Mouse (Mus musculus) forebrain, embryonic 14.5 days (tissue): Measurements from ENCODE around the gene Phyh. TPM values are rescaled to one million over a fixed set of nuclear protein-coding genes. Genes with fewer than 3 reads are reported as not detected.

Experiments
- ATAC-seq: fragments of 200-750 bp; cut with Nextera tagmentation; 2 replicates; pipeline ENCODE4 v1.8.0; 2017; ENCODE audit warnings: mild to moderate bottlenecking, moderate library complexity
- DNase-seq: peaks from one replicate; pipeline ENCODE4 v3.0.0-alpha.2; 2015; ENCODE audit warnings: low spot score
- H3K27ac ChIP-seq: fragments of 300-500 bp; sonication (generic); 2 replicates; pipeline ENCODE4 v1.5.1; 2014; ENCODE audit warnings: low read depth, mild to moderate bottlenecking, control low read depth, low read length, moderate library complexity
- H3K27me3 ChIP-seq: fragments of 300-500 bp; sonication (generic); replicated peaks from 2 replicates; pipeline ENCODE4 v1.6.1; 2014; ENCODE audit warnings: low read length, control low read depth, mixed read lengths; ENCODE audit not compliant: control insufficient read depth, insufficient read depth
- H3K36me3 ChIP-seq: fragments of 300-500 bp; sonication (generic); 2 replicates; pipeline ENCODE4 v1.6.1; 2014; ENCODE audit warnings: low read length, control low read depth; ENCODE audit not compliant: control insufficient read depth, insufficient read depth
- H3K4me1 ChIP-seq: fragments of 300-500 bp; sonication (generic); 2 replicates; pipeline ENCODE4 v1.6.1; 2014; ENCODE audit warnings: antibody characterized with exemption, low read length, control low read depth; ENCODE audit not compliant: control insufficient read depth, insufficient read depth
- H3K4me2 ChIP-seq: fragments of 300-500 bp; sonication (generic); 2 replicates; pipeline ENCODE4 v1.6.1; 2014; ENCODE audit warnings: mild to moderate bottlenecking, control low read depth, low read length
- H3K4me3 ChIP-seq: fragments of 300-500 bp; sonication (generic); 2 replicates; pipeline ENCODE4 v1.5.1; 2014; ENCODE audit warnings: low read depth, low read length, control low read depth
- H3K9ac ChIP-seq: fragments of 300-500 bp; sonication (generic); 2 replicates; pipeline ENCODE4 v1.6.1; 2014; ENCODE audit warnings: mild to moderate bottlenecking, low read length, control low read depth, moderate library complexity
- H3K9me3 ChIP-seq: fragments of 300-500 bp; sonication (generic); replicated peaks from 2 replicates; pipeline ENCODE4 v1.6.1; 2016; ENCODE audit warnings: low read length, control low read depth, mixed read lengths; ENCODE audit not compliant: control insufficient read depth
- WGBS: fragments of 180-500 bp; shearing (Covaris S2); extraction: QIAGEN DNeasy Blood & Tissue Kit; methylation state at CpG from one replicate; pipeline ENCODE4 v1.1.7; 2014; 5-methylcytosine and 5-hydroxymethylcytosine counted together
- polyA plus RNA-seq: library from polyadenylated mRNA; unstranded; fragments of >200 nt; fragmentation: Nextera tagmentation; extraction: Ambion mirVana; gene quantifications from 2 replicates; pipeline ENCODE4 v1.2.1, GENCODE M21; 2014

Gene Phyh
- polyA plus RNA-seq, 1 experiment from 2014 or later = 54.6 TPM

- peak overlapping the region; percentile 83 for H3K4me2 ChIP-seq
- peak; percentile 42 for DNase-seq
- no peak for ATAC-seq
Observed at GRCm38 (mm10) chr2:4883009-4883704, 35.7 kb upstream of the Phyh start.

GRCm38 (mm10) chr2:4886896-4887295 is 31.9 kb upstream of the Phyh start:
- H3K4me1 ChIP-seq = peaks cover 8% of the 10 kb centered on the region
- no peaks in the 10 kb centered on the region for H3K27me3 ChIP-seq
- DNase-seq = no peak
- no peak overlapping the region for H3K9ac ChIP-seq
- H3K4me3 ChIP-seq = no peak overlapping the region
- H3K4me2 ChIP-seq = no peak overlapping the region
- H3K9me3 ChIP-seq = no peaks in the 10 kb centered on the region
- WGBS = 94% methylated on average over 6 of the region's 6 CpGs
- ATAC-seq = no peak
- H3K27ac ChIP-seq = no peak overlapping the region
- peaks cover 66% of the 10 kb centered on the region for H3K36me3 ChIP-seq

More at GRCm38 (mm10) chr2:4883009-4883704, 35.7 kb upstream of the Phyh start:
- Histone ChIP-seq H3K9me3 (no peaks in the 10 kb centered on the region), H3K4me1 (peaks cover 12% of the 10 kb centered on the region), H3K9ac (peak overlapping the region; percentile 99), H3K4me3 (peak overlapping the region; percentile 90), H3K27ac (peak overlapping the region; percentile 100), H3K36me3 (peaks cover 31% of the 10 kb centered on the region), H3K27me3 (no peaks in the 10 kb centered on the region)
- WGBS = under 1% methylated on average over 18 of the region's 18 CpGs

- H3K27ac ChIP-seq = no peak overlapping the region
Observed at GRCm38 (mm10) chr2:4895598-4895997, 23.2 kb upstream of the Phyh start.

GRCm38 (mm10) chr2:4896970-4897369 is 21.8 kb upstream of the Phyh start:
- WGBS = 93% methylated on average over 4 of the region's 4 CpGs

More at GRCm38 (mm10) chr2:4895598-4895997, 23.2 kb upstream of the Phyh start:
- Histone ChIP-seq H3K4me3 (no peak overlapping the region), H3K4me2 (no peak overlapping the region), H3K36me3 (peaks cover 90% of the 10 kb centered on the region), H3K4me1 (no peaks in the 10 kb centered on the region), H3K9ac (no peak overlapping the region), H3K27me3 (no peaks in the 10 kb centered on the region), H3K9me3 (no peaks in the 10 kb centered on the region)
- WGBS = 93% methylated on average over 2 of the region's 2 CpGs
- DNase-seq (no peak), ATAC-seq (no peak)

GRCm38 (mm10) chr2:4900624-4901023 is 18.2 kb upstream of the Phyh start:
- Histone ChIP-seq H3K4me1 (no peaks in the 10 kb centered on the region), H3K36me3 (peaks cover 83% of the 10 kb centered on the region), H3K4me2 (no peak overlapping the region), H3K27me3 (no peaks in the 10 kb centered on the region), H3K9me3 (no peaks in the 10 kb centered on the region), H3K27ac (no peak overlapping the region), H3K4me3 (no peak overlapping the region), H3K9ac (no peak overlapping the region)
- 95% methylated on average over 6 of the region's 6 CpGs for WGBS
- no peak for DNase-seq
- no peak for ATAC-seq

More at GRCm38 (mm10) chr2:4896970-4897369, 21.8 kb upstream of the Phyh start:
- Histone ChIP-seq H3K27me3 (no peaks in the 10 kb centered on the region), H3K27ac (no peak overlapping the region), H3K9ac (no peak overlapping the region), H3K36me3 (peaks cover 91% of the 10 kb centered on the region), H3K4me1 (no peaks in the 10 kb centered on the region), H3K4me3 (no peak overlapping the region), H3K4me2 (no peak overlapping the region), H3K9me3 (no peaks in the 10 kb centered on the region)
- DNase-seq (no peak), ATAC-seq (no peak)

- Histone ChIP-seq H3K27me3 (no peaks in the 10 kb centered on the region), H3K4me2 (no peak overlapping the region), H3K4me3 (no peak overlapping the region), H3K9me3 (no peaks in the 10 kb centered on the region), H3K36me3 (peaks cover 83% of the 10 kb centered on the region), H3K27ac (no peak overlapping the region), H3K9ac (no peak overlapping the region), H3K4me1 (no peaks in the 10 kb centered on the region)
- WGBS = 95% methylated on average over 5 of the region's 5 CpGs
- DNase-seq = no peak
- no peak for ATAC-seq
Observed at GRCm38 (mm10) chr2:4902346-4902745, 16.5 kb upstream of the Phyh start.

- no peak overlapping the region for H3K4me3 ChIP-seq
- ATAC-seq = no peak
- 87% methylated on average over 6 of the region's 6 CpGs for WGBS
- H3K4me1 ChIP-seq = no peaks in the 10 kb centered on the region
- H3K9me3 ChIP-seq = no peaks in the 10 kb centered on the region
- no peak overlapping the region for H3K4me2 ChIP-seq
- H3K27me3 ChIP-seq = no peaks in the 10 kb centered on the region
- no peak overlapping the region for H3K27ac ChIP-seq
- no peak for DNase-seq
- no peak overlapping the region for H3K9ac ChIP-seq
- H3K36me3 ChIP-seq = peaks cover 58% of the 10 kb centered on the region
Observed at GRCm38 (mm10) chr2:4907120-4907519, 11.7 kb upstream of the Phyh start.

GRCm38 (mm10) chr2:4907916-4908315 is 10.9 kb upstream of the Phyh start:
- H3K27me3 ChIP-seq = no peaks in the 10 kb centered on the region
- H3K4me3 ChIP-seq = no peak overlapping the region
- no peak overlapping the region for H3K9ac ChIP-seq
- H3K4me1 ChIP-seq = no peaks in the 10 kb centered on the region
- no peak overlapping the region for H3K27ac ChIP-seq
- no peak for DNase-seq
- 92% methylated on average over 7 of the region's 7 CpGs for WGBS
- H3K4me2 ChIP-seq = no peak overlapping the region
- no peaks in the 10 kb centered on the region for H3K9me3 ChIP-seq
- ATAC-seq = no peak
- H3K36me3 ChIP-seq = peaks cover 54% of the 10 kb centered on the region

- no peak overlapping the region for H3K4me2 ChIP-seq
- no peaks in the 10 kb centered on the region for H3K9me3 ChIP-seq
- DNase-seq (no peak), ATAC-seq (no peak)
- no peak overlapping the region for H3K4me3 ChIP-seq
- peaks cover 53% of the 10 kb centered on the region for H3K36me3 ChIP-seq
- no peak overlapping the region for H3K9ac ChIP-seq
- no peaks in the 10 kb centered on the region for H3K4me1 ChIP-seq
- H3K27ac ChIP-seq = no peak overlapping the region
- H3K27me3 ChIP-seq = no peaks in the 10 kb centered on the region
- 91% methylated on average over 3 of the region's 3 CpGs for WGBS
Observed at GRCm38 (mm10) chr2:4908771-4909315, 10.0 kb upstream of the Phyh start.
